Mouse (Mus musculus) spleen, adult 2 months (tissue): ENCODE measurements at regions not wholly inside any gene's neighbourhood (a gene's known extent, or its start where the extent isn't known, plus 50 kb on each side); places are given as distances from the start of the nearest gene placed in this dataset.

Experiments used
- DNase-seq, 2 experiments: peaks; one replicate each; pipeline versions ENCODE4 v3.0.0 to v3.0.0-alpha.2; 2012 to 2021; ENCODE audit warnings: low spot score in 2 of 2, low read depth in 1 of 2
- H3K27ac ChIP-seq: fragments of 200-500 bp; 2 replicates; pipeline ENCODE4 v1.5.1; 2012; ENCODE audit warnings: low read length, inconsistent platforms; ENCODE audit not compliant: insufficient read depth
- H3K27me3 ChIP-seq: fragments of 200-500 bp; 2 replicates; pipeline ENCODE4 v1.6.1; 2012; ENCODE audit warnings: mild to moderate bottlenecking, moderate library complexity, low read length, inconsistent platforms; ENCODE audit not compliant: control insufficient read depth, insufficient read depth
- H3K36me3 ChIP-seq: fragments of 200-500 bp; 2 replicates; pipeline ENCODE4 v1.6.1; 2012; ENCODE audit warnings: mild to moderate bottlenecking, low read length, inconsistent platforms; ENCODE audit not compliant: control insufficient read depth, insufficient read depth
- H3K4me1 ChIP-seq: fragments of 200-500 bp; 2 replicates; pipeline ENCODE4 v1.6.1; 2011; ENCODE audit warnings: inconsistent platforms; ENCODE audit not compliant: control insufficient read depth, insufficient read depth, insufficient read length
- H3K4me3 ChIP-seq: fragments of 200-500 bp; 2 replicates; pipeline ENCODE4 v1.5.1; 2011; ENCODE audit warnings: mild to moderate bottlenecking, inconsistent platforms; ENCODE audit not compliant: insufficient read depth, insufficient read length; ENCODE audit errors: extremely low read depth
- CTCF ChIP-seq: fragments of 200-500 bp; IDR thresholded peaks from 2 replicates; pipeline ENCODE4 v1.5.1; 2011; ENCODE audit warnings: mild to moderate bottlenecking, inconsistent platforms; ENCODE audit not compliant: insufficient read depth, insufficient read length, insufficient replicate concordance; ENCODE audit errors: extremely low read depth
- POLR2A ChIP-seq: fragments of 200-500 bp; IDR thresholded peaks from 2 replicates; pipeline ENCODE4 v1.6.1; 2011; ENCODE audit warnings: low read depth, low read length, inconsistent platforms
- WGBS: fragments of 180-500 bp; shearing (Covaris S2); methylation state at CpG from one replicate; pipeline ENCODE4 v1.1.7; 2018; 5-methylcytosine and 5-hydroxymethylcytosine counted together

GRCm38 (mm10) chr2:174018986-174019385, 57.1 kb upstream of the Stx16 start:
- no peaks in the 10 kb centered on the region for H3K36me3 ChIP-seq
- WGBS = 90% methylated on average over 4 of the region's 4 CpGs
- TF ChIP-seq POLR2A (no peak), CTCF (no peak)
- no peak overlapping the region for H3K4me3 ChIP-seq
- DNase-seq = no peak
- H3K27me3 ChIP-seq = no peaks in the 10 kb centered on the region
- H3K27ac ChIP-seq = no peak overlapping the region
- H3K4me1 ChIP-seq = peaks cover 2% of the 10 kb centered on the region; the same call in 1 of the 2 replicates

DNA sequence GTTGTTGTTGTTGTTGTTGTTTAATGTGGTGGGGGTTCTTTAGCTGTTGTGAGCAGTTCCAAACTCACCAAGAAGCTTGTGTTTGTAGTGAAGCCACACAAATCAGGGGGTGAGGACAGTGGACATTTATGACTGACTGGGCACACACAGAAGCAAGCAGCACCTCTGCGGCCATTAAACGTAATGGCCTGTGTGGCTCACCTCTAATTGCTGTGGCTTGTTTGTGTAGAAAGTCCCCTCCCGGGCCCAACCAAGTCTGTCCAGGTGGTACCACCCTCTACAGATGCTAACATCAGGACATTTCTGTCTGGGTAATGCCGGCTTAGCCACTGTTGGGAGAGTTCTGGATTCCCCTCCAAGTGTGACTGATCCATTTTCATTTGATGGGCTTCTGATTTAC, 56.1 kb upstream of the Stx16 start:
- H3K27ac ChIP-seq = no peak overlapping the region
- H3K27me3 ChIP-seq = no peaks in the 10 kb centered on the region
- no peak for DNase-seq
- 93% methylated on average over 4 of the region's 4 CpGs for WGBS
- peaks cover 2% of the 10 kb centered on the region; the same call in 1 of the 2 replicates for H3K4me1 ChIP-seq
- H3K4me3 ChIP-seq = no peak overlapping the region
- TF ChIP-seq CTCF = no peak
- no peak for TF ChIP-seq POLR2A
- H3K36me3 ChIP-seq = no peaks in the 10 kb centered on the region

GRCm38 (mm10) chr2:174020447-174020846, 55.7 kb upstream of the Stx16 start:
- Histone ChIP-seq H3K4me1 (peaks cover 2% of the 10 kb centered on the region; the same call in 1 of the 2 replicates), H3K27ac (no peak overlapping the region), H3K27me3 (no peaks in the 10 kb centered on the region), H3K4me3 (no peak overlapping the region), H3K36me3 (no peaks in the 10 kb centered on the region)
- WGBS = 92% methylated on average over 7 of the region's 7 CpGs
- TF ChIP-seq POLR2A = no peak
- TF ChIP-seq CTCF = no peak
- DNase-seq = no peak

DNA sequence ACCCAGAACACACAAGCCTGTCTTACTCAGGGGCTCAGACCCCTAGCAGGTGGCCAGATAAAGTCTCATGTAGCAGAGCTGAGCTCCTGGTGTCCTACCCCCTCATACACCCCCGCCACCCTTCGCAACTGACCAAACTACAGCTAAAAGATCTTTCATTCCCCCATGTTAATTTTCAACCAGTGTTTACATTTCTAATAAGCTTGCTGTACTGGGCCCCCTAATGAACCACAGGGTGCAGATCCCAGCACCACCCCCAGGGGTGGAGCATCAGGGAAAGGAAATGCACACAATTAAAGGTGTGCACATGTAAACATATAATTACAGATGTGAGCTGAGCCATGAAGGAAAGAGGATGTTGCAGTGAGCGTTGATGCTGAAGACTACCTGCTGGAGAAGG, 54.6 kb upstream of the Stx16 start:
- DNase-seq = no peak
- no peak overlapping the region for H3K27ac ChIP-seq
- peaks cover 2% of the 10 kb centered on the region; the same call in 1 of the 2 replicates for H3K4me1 ChIP-seq
- no peaks in the 10 kb centered on the region for H3K36me3 ChIP-seq
- H3K27me3 ChIP-seq = no peaks in the 10 kb centered on the region
- TF ChIP-seq POLR2A (no peak), CTCF (no peak)
- H3K4me3 ChIP-seq = no peak overlapping the region
- 93% methylated on average over 3 of the region's 3 CpGs for WGBS

GRCm38 (mm10) chr2:174022292-174022691, 53.8 kb upstream of the Stx16 start:
- H3K4me1 ChIP-seq = peaks cover 2% of the 10 kb centered on the region; the same call in 1 of the 2 replicates
- no peak for DNase-seq
- H3K27ac ChIP-seq = no peak overlapping the region
- H3K36me3 ChIP-seq = no peaks in the 10 kb centered on the region
- no peak overlapping the region for H3K4me3 ChIP-seq
- no peak for TF ChIP-seq CTCF
- no peak for TF ChIP-seq POLR2A
- WGBS = 91% methylated on average over 4 of the region's 4 CpGs
- H3K27me3 ChIP-seq = no peaks in the 10 kb centered on the region

DNA sequence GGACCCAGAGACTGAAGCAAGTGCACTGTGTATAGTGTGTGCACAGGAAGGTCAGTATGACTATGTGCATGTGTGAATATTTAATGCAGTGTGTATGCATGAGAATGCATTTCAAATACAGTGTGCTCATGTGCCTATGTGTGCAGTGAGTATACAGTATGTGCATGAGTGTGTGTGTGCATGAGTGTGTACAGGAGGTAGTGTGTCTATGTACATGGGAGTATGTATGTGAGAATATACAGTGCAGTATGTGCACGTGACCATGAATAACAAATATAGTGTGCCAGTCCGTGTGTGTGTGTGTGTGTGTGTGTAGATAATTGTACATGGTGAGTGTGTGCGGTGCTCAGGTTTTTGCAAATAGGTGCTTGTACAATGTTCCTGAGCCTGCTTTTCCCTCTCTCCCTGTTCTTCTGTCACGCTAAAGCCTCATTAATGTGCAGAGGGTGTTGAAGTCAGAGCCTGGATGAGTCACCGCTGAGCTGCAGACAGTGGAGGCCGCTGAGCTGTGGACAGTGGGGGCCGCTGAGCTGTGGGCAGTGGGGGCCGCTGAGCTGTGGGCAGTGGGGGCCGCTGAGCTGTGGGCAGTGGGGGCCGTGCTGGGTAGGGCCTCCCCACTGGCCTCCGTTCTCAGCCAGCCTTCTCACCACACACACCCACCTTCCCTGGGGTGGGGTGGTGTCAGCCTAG, 50.8 kb upstream of the Stx16 start:
- no peak for TF ChIP-seq CTCF
- no peak for TF ChIP-seq POLR2A
- WGBS = 84% methylated on average over 11 of the region's 11 CpGs
- DNase-seq = no peak
- H3K4me1 ChIP-seq = no peaks in the 10 kb centered on the region
- no peak overlapping the region for H3K4me3 ChIP-seq
- H3K36me3 ChIP-seq = no peaks in the 10 kb centered on the region
- H3K27ac ChIP-seq = no peak overlapping the region
- no peaks in the 10 kb centered on the region for H3K27me3 ChIP-seq
